Mouse (Mus musculus) ES-Bruce4 (cell line): ENCODE measurements around the gene Vmn1r103. TPM values are rescaled to one million over a fixed set of nuclear protein-coding genes. Genes with fewer than 3 reads are reported as not detected.
"Not testable (repeated sequence)": the region's sequence is repeated elsewhere in the genome, so short reads cannot be mapped to it uniquely, and the experiment has no call there.

ENCODE experiments used
- H3K27ac ChIP-seq: 2 replicates; pipeline ENCODE4 v1.5.1; 2012; ENCODE audit warnings: low read length, inconsistent platforms; ENCODE audit not compliant: insufficient read depth
- H3K27me3 ChIP-seq: 2 replicates; pipeline ENCODE4 v1.6.1; 2012; ENCODE audit warnings: mild to moderate bottlenecking, low read length, inconsistent platforms; ENCODE audit not compliant: control insufficient read depth, poor library complexity, insufficient read depth, severe bottlenecking
- H3K36me3 ChIP-seq: 2 replicates; pipeline ENCODE4 v1.6.1; 2012; ENCODE audit warnings: inconsistent platforms, mild to moderate bottlenecking, low read length, moderate library complexity; ENCODE audit not compliant: control insufficient read depth, poor library complexity, insufficient read depth, severe bottlenecking
- H3K4me1 ChIP-seq: one replicate; pipeline ENCODE4 v1.8.1; 2011; ENCODE audit warnings: low read length; ENCODE audit not compliant: control insufficient read depth, insufficient read depth
- H3K4me3 ChIP-seq: 2 replicates; pipeline ENCODE4 v1.5.1; 2011; ENCODE audit warnings: low read depth, mild to moderate bottlenecking, low read length
- H3K9ac ChIP-seq: 2 replicates; pipeline ENCODE4 v1.6.1; 2012; ENCODE audit warnings: low read depth, mild to moderate bottlenecking, inconsistent platforms; ENCODE audit not compliant: poor library complexity, severe bottlenecking
- H3K9me3 ChIP-seq: replicated peaks from 2 replicates; pipeline ENCODE4 v1.6.1; 2012; ENCODE audit warnings: mild to moderate bottlenecking, low read length, inconsistent platforms; ENCODE audit not compliant: control insufficient read depth, poor library complexity, insufficient read depth, severe bottlenecking
- polyA plus RNA-seq: library from polyadenylated mRNA; stranded (reverse); fragments of >200 nt; gene quantifications from 2 replicates; pipeline ENCODE4 v1.2.4, GENCODE M21; 2011; ENCODE audit warnings: low read depth; ENCODE audit not compliant: missing spikeins, insufficient read depth, insufficient read length

Vmn1r103 gene
- polyA plus RNA-seq, result not detected in 2 replicates

DNA sequence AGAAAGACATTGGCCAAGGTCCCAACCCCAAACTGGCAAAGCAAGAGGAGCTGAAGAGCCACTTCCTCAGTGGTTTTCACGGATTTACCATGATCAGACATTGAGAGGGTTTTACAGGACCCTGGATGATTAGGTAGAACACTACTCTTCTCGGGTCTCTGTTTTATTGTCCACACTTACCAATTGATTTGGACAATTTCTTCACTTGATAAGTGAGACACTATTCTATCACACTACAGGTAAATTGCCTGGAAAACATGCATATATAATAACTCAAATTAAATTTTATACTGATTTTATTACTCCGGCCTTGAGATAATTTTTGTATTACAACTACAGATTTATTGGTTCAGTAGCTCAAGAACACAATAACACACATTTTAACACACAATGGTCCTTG is at the start of gene Vmn1r103:
Vmn1r103 (minus strand) TSS at position 101 of the 400 bp plus-strand sequence.
- not testable (repeated sequence) for H3K9me3 ChIP-seq, H3K27ac ChIP-seq, H3K36me3 ChIP-seq, H3K9ac ChIP-seq, H3K4me1 ChIP-seq, H3K27me3 ChIP-seq, H3K4me3 ChIP-seq

DNA sequence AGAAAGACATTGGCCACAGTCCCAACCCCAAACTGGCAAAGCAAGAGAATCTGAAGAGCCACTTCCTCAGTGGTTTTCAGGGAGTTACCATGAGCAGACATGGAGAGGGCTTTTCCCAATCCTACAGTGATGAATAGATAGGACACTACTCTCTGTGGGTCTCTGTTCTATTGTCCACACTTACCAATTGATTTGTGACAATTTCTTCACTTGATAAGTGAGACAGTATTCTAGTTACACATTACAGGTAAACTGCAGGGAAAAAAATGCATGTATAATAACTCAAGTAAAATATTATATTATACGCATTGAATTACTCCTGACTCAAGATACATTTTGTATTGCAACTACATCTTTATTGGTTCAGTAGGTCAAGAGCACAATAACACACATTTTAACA is 35.3 kb upstream of the Vmn1r103 start, which contains the start of gene Gm5726:
Gm5726 (minus strand) TSS at position 101 of the 400 bp plus-strand sequence.
- H3K4me3 ChIP-seq, H3K9me3 ChIP-seq, H3K9ac ChIP-seq, H3K27ac ChIP-seq, H3K4me1 ChIP-seq, H3K36me3 ChIP-seq, H3K27me3 ChIP-seq: not testable (repeated sequence)

DNA sequence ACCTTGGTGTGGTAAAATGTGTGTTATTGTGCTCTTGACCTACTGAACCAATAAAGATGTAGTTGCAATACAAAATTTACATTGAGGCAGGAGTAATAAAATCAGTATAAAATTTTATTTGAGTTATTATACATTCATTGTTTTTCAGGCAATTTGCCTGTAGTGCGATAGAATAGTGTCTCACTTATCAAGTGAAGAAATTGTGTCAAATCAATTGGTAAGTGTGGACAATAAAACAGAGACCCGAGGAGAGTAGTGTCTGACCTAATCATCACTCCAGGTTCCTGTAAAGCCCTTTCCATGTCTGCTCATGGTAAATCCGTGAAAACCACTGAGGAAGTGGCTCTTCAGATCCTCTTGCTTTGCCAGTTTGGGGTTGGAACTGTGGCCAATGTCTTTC is 23.2 kb upstream of the Vmn1r103 start, which contains the start of gene Vmn1r104:
Vmn1r104 (plus strand) TSS at position 301 of the 400 bp plus-strand sequence.
- not testable (repeated sequence) for H3K27ac ChIP-seq, H3K4me3 ChIP-seq

DNA sequence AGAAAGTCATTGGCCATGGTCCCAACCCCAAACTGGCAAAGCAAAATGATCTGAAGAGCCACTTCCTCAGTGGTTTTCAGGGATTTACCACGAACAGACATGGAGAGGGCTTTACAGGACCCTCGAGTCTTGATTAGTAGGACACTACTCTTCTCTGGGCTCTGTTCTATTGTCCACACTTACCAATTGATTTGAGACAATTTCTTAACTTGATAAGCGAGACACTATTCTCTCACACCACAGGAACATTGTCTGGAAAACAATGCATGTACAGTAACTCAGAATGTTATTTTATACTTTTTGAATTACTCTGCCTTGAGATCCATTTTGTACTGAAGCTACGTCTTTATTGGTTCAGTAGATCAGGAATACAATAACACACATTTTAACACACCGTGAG is 35.5 kb downstream of the Vmn1r103 start, which contains the start of gene Gm10670:
Gm10670 (minus strand) TSS at position 101 of the 400 bp plus-strand sequence.
- H3K4me3 ChIP-seq, H3K27me3 ChIP-seq, H3K9ac ChIP-seq, H3K27ac ChIP-seq, H3K9me3 ChIP-seq, H3K4me1 ChIP-seq, H3K36me3 ChIP-seq: not testable (repeated sequence)

More for the DNA sequence above, 23.2 kb upstream of the Vmn1r103 start, which contains the start of gene Vmn1r104:
- H3K9me3 ChIP-seq, H3K9ac ChIP-seq, H3K36me3 ChIP-seq, H3K27me3 ChIP-seq, H3K4me1 ChIP-seq: not testable (repeated sequence)

Other genes with a start within 250 kb of the Vmn1r103 start
- gene Gm5890, start 247.7 kb downstream of the Vmn1r103 start, polyA plus RNA-seq, result not detected in 2 replicates
- gene Gm4133, start 176.5 kb downstream of the Vmn1r103 start, polyA plus RNA-seq, result not detected in 2 replicates
- gene Gm5728, start 135.1 kb downstream of the Vmn1r103 start, polyA plus RNA-seq, result not detected in 2 replicates
- not detected in 2 replicates for gene Vmn1r100, start 92.6 kb downstream of the Vmn1r103 start, polyA plus RNA-seq
- not detected in 2 replicates for gene Vmn1r101, start 67.9 kb downstream of the Vmn1r103 start, polyA plus RNA-seq
- not detected in 2 replicates for gene Gm10670, start 35.6 kb downstream of the Vmn1r103 start, polyA plus RNA-seq
- gene Vmn1r104, start 23.3 kb upstream of the Vmn1r103 start, polyA plus RNA-seq, result not detected in 2 replicates
- not detected in 2 replicates for gene Gm5726, start 35.2 kb upstream of the Vmn1r103 start, polyA plus RNA-seq
- not detected in 2 replicates for gene Gm4141, start 65.7 kb upstream of the Vmn1r103 start, polyA plus RNA-seq
- gene Gm4513, start 88.5 kb upstream of the Vmn1r103 start, polyA plus RNA-seq, result not detected in 2 replicates
- not detected in 2 replicates for gene Vmn1r107, start 158.4 kb upstream of the Vmn1r103 start, polyA plus RNA-seq
- gene Vmn1r111, start 192.7 kb upstream of the Vmn1r103 start, polyA plus RNA-seq, result not detected in 2 replicates
- not detected in 2 replicates for gene Gm10668, start 220.1 kb upstream of the Vmn1r103 start, polyA plus RNA-seq